Mouse (Mus musculus) embryonic facial prominence, embryonic 15.5 days (tissue): ENCODE data around the gene Ripply1. TPM values are rescaled to one million over a fixed set of nuclear protein-coding genes. Genes with fewer than 3 reads are reported as not detected.
"Not testable (repeated sequence)": the region's sequence is repeated elsewhere in the genome, so short reads cannot be mapped to it uniquely, and the experiment has no call there.

Source experiments
- ATAC-seq: fragments of 200-750 bp; cut with Nextera tagmentation; 2 replicates; pipeline ENCODE4 v1.8.0; 2017; ENCODE audit warnings: low read depth, moderate TSS enrichment; ENCODE audit not compliant: insufficient number of reproducible peaks, low FRiP score, low TSS enrichment
- H3K27ac ChIP-seq: fragments of 300-500 bp; sonication (generic); replicated peaks from 2 replicates; pipeline ENCODE4 v1.5.1; 2015; ENCODE audit warnings: mild to moderate bottlenecking, inconsistent platforms
- H3K27me3 ChIP-seq: fragments of 300-500 bp; sonication (generic); 2 replicates; pipeline ENCODE4 v1.6.1; 2015; ENCODE audit warnings: inconsistent platforms
- H3K36me3 ChIP-seq: fragments of 300-500 bp; sonication (generic); 2 replicates; pipeline ENCODE4 v1.6.1; 2015; ENCODE audit warnings: mild to moderate bottlenecking, inconsistent platforms
- H3K4me1 ChIP-seq: fragments of 300-500 bp; sonication (generic); 2 replicates; pipeline ENCODE4 v1.6.1; 2015; ENCODE audit warnings: inconsistent platforms
- H3K4me2 ChIP-seq: fragments of 300-500 bp; sonication (generic); replicated peaks from 2 replicates; pipeline ENCODE4 v1.6.1; 2015; ENCODE audit warnings: mild to moderate bottlenecking, inconsistent platforms
- H3K4me3 ChIP-seq: fragments of 300-500 bp; sonication (generic); replicated peaks from 2 replicates; pipeline ENCODE4 v1.5.1; 2015; ENCODE audit warnings: mild to moderate bottlenecking, inconsistent platforms
- H3K9ac ChIP-seq: fragments of 300-500 bp; sonication (generic); 2 replicates; pipeline ENCODE4 v1.6.1; 2015; ENCODE audit warnings: inconsistent platforms
- H3K9me3 ChIP-seq: fragments of 300-500 bp; sonication (generic); replicated peaks from 2 replicates; pipeline ENCODE4 v1.6.1; 2016; ENCODE audit warnings: inconsistent platforms
- WGBS: fragments of 180-500 bp; shearing (Covaris S2); methylation state at CpG from one replicate; pipeline ENCODE4 v1.1.7; 2015; 5-methylcytosine and 5-hydroxymethylcytosine counted together
- polyA plus RNA-seq: library from polyadenylated mRNA; unstranded; fragments of >200 nt; fragmentation: Nextera tagmentation; extraction: Ambion mirVana; gene quantifications from 2 replicates; pipeline ENCODE4 v1.2.1, GENCODE M21; 2015

Ripply1 gene
- polyA plus RNA-seq, 1 experiment from 2014 or later = 1.8 TPM

- 67% methylated on average over 5 of the region's 5 CpGs for WGBS
- no peak overlapping the region for H3K27ac ChIP-seq
- H3K4me2 ChIP-seq = no peak overlapping the region
- H3K36me3 ChIP-seq = no peaks in the 10 kb centered on the region
- H3K27me3 ChIP-seq = peaks cover 2% of the 10 kb centered on the region; the same call in 1 of the 2 replicates
- H3K9me3 ChIP-seq = no peaks in the 10 kb centered on the region
- no peaks in the 10 kb centered on the region for H3K4me1 ChIP-seq
- H3K9ac ChIP-seq = no peak overlapping the region
- H3K4me3 ChIP-seq = no peak overlapping the region
- no peak for ATAC-seq
Measured at GRCm38 (mm10) chrX:139779401-139779800, 2.8 kb downstream of the Ripply1 start.

DNA sequence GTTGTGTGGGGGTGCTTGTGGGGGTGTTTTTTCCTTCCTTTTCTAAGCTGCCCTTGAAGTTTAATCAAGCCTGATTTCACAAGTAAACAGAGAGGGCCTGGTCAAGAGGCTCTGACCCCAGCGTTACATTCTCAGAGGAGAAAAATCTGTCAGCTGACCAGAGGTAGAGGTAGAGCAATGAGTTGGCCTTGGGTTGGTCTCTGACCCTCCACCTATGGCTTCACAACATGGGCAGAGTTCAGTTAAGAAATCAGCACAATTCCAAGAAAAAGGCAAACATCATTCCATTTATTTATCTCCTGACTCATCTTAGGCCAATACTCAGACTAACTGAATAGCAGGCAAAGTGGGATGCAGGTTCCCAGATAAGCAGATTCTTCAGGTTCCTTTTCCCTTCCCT is 3.3 kb downstream of the Ripply1 start:
- Histone ChIP-seq H3K27me3 (peaks cover 2% of the 10 kb centered on the region; the same call in 1 of the 2 replicates), H3K4me1 (no peaks in the 10 kb centered on the region), H3K9ac (no peak overlapping the region), H3K36me3 (no peaks in the 10 kb centered on the region), H3K9me3 (no peaks in the 10 kb centered on the region), H3K27ac (no peak overlapping the region), H3K4me2 (no peak overlapping the region), H3K4me3 (no peak overlapping the region)
- ATAC-seq = no peak
- 86% methylated on average over 1 of the region's 1 CpGs for WGBS

GRCm38 (mm10) chrX:139777357-139777756 is 4.8 kb downstream of the Ripply1 start:
- 41% methylated on average over 4 of the region's 4 CpGs for WGBS
- no peak for ATAC-seq
- H3K4me1 ChIP-seq = no peaks in the 10 kb centered on the region
- H3K4me2 ChIP-seq = no peak overlapping the region
- H3K27ac ChIP-seq = no peak overlapping the region
- no peaks in the 10 kb centered on the region for H3K36me3 ChIP-seq
- no peak overlapping the region for H3K4me3 ChIP-seq
- H3K9ac ChIP-seq = no peak overlapping the region
- H3K9me3 ChIP-seq = no peaks in the 10 kb centered on the region
- H3K27me3 ChIP-seq = peaks cover 2% of the 10 kb centered on the region; the same call in 1 of the 2 replicates

DNA sequence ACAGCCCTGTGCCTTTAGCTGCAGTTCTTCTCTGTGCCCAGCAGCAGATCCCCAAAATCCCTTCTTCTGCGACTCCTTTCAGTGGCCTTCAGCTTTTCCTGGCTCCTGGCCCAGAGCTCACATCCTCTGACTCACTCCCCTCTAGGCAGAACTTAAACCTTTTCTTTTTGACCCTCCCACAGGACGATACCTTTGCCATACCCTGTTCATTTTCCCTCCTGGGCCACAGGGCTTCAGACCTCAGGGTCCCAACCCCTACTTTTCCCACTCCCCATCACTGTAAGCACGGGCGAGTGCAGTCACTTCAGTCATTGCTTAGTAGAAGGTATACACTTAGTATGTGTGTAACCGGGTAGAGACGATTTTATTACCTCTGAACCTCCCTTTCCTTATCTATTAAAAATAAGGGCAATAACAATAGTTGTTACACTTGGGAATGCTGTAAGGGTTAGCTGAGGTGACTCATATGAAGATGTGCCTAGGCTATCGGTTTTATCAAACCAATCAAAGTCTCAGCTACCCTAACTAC is 7.0 kb downstream of the Ripply1 start:
- Histone ChIP-seq H3K4me3 (no peak overlapping the region), H3K4me1 (no peaks in the 10 kb centered on the region), H3K4me2 (no peak overlapping the region), H3K9me3 (no peaks in the 10 kb centered on the region), H3K27me3 (peaks cover 4% of the 10 kb centered on the region; the same call in 1 of the 2 replicates), H3K27ac (no peak overlapping the region), H3K9ac (no peak overlapping the region), H3K36me3 (no peaks in the 10 kb centered on the region)
- 63% methylated on average over 7 of the region's 7 CpGs for WGBS
- ATAC-seq = no peak

- Histone ChIP-seq H3K9ac (no peak overlapping the region), H3K36me3 (no peaks in the 10 kb centered on the region), H3K4me1 (no peaks in the 10 kb centered on the region), H3K4me3 (no peak overlapping the region), H3K4me2 (no peak overlapping the region), H3K27me3 (peaks cover 4% of the 10 kb centered on the region; the same call in 1 of the 2 replicates), H3K27ac (no peak overlapping the region), H3K9me3 (no peaks in the 10 kb centered on the region)
- 31% methylated on average over 18 of the region's 18 CpGs for WGBS
- no peak for ATAC-seq
Measured at GRCm38 (mm10) chrX:139774309-139775083, 7.7 kb downstream of the Ripply1 start.

DNA sequence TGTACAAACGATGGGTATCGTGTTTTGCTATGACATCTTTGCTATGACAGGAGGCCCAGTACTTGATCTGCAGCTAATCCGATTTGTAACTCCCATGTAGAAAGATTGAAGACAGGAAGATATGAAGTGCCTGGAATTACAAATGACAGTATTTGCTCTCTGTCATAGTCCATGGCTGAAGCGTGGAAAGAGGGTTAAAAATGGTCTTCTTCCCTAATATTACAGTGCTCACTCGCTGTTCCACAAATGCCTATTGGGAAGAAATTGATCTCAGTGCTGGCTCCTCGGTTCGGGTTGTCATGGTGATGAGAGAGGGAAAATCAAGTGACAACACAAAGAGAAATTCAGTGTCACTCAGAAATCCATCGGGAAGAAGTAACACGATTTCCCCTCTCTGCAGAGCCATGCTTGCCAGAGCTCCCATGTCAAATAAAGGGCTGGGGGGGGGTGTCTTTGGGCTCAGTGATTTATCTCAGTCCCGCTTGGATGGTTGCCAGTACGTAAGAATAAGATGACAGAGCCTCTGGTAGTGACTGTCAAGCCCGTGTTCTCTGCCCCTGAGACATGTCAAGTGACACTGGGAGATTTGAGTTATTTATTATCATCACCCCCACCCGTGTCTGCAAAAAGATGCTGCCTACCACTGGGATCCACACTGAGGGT is 12.0 kb downstream of the Ripply1 start:
- Histone ChIP-seq H3K36me3 (no peaks in the 10 kb centered on the region), H3K27ac (no peak overlapping the region), H3K4me3 (no peak overlapping the region), H3K9ac (no peak overlapping the region), H3K4me2 (no peak overlapping the region), H3K27me3 (peaks cover 8% of the 10 kb centered on the region), H3K4me1 (no peaks in the 10 kb centered on the region), H3K9me3 (no peaks in the 10 kb centered on the region)
- 63% methylated on average over 13 of the region's 13 CpGs for WGBS
- ATAC-seq = no peak

- Histone ChIP-seq H3K4me3 (no peak overlapping the region), H3K4me2 (no peak overlapping the region), H3K36me3 (no peaks in the 10 kb centered on the region), H3K27me3 (no peaks in the 10 kb centered on the region), H3K27ac (no peak overlapping the region), H3K9ac (no peak overlapping the region), H3K9me3 (no peaks in the 10 kb centered on the region), H3K4me1 (no peaks in the 10 kb centered on the region)
- WGBS = 67% methylated on average over 2 of the region's 2 CpGs
- ATAC-seq = no peak
Measured at GRCm38 (mm10) chrX:139762546-139762945, 19.6 kb downstream of the Ripply1 start.

GRCm38 (mm10) chrX:139758634-139759033 is 23.5 kb downstream of the Ripply1 start:
- not testable (repeated sequence) for H3K4me2 ChIP-seq, H3K9ac ChIP-seq, H3K9me3 ChIP-seq, H3K36me3 ChIP-seq, H3K27ac ChIP-seq, H3K27me3 ChIP-seq, ATAC-seq, H3K4me3 ChIP-seq, H3K4me1 ChIP-seq
- 83% methylated on average over 3 of the region's 3 CpGs for WGBS

DNA sequence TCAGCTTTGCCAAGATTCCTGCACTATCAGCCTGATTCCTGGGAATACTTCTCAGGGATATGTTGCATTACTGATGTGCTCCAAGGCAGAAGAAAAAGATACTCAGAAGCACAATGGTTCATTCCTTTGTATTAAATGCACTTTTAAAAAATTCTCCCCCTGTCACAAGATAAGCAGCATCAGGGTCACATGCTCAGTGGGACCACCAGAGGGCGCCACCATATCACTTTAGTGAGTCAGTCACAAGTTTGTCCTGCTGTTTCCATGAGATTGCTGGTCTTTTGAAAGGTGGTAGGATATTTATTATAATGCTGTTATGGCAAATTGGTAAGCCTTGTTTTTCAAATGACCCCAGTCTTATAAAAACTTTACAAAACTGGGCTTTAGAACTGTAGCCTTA is 30.3 kb downstream of the Ripply1 start:
- 0% methylated on average over 1 of the region's 1 CpGs for WGBS
- Histone ChIP-seq H3K27me3 (no peaks in the 10 kb centered on the region), H3K4me3 (no peak overlapping the region), H3K9me3 (no peaks in the 10 kb centered on the region), H3K27ac (no peak overlapping the region), H3K36me3 (no peaks in the 10 kb centered on the region), H3K4me2 (no peak overlapping the region), H3K9ac (no peak overlapping the region), H3K4me1 (no peaks in the 10 kb centered on the region)
- ATAC-seq = no peak

GRCm38 (mm10) chrX:139737066-139737465 is 45.1 kb downstream of the Ripply1 start:
- 79% methylated on average over 5 of the region's 5 CpGs for WGBS
- H3K4me1 ChIP-seq = no peaks in the 10 kb centered on the region
- no peaks in the 10 kb centered on the region for H3K36me3 ChIP-seq
- no peak overlapping the region for H3K4me3 ChIP-seq
- no peak overlapping the region for H3K27ac ChIP-seq
- no peak for ATAC-seq
- no peaks in the 10 kb centered on the region for H3K9me3 ChIP-seq
- H3K9ac ChIP-seq = no peak overlapping the region
- H3K4me2 ChIP-seq = no peak overlapping the region
- H3K27me3 ChIP-seq = no peaks in the 10 kb centered on the region

GRCm38 (mm10) chrX:139730541-139730940 is 51.6 kb downstream of the Ripply1 start:
- H3K4me3 ChIP-seq = no peak overlapping the region
- no peaks in the 10 kb centered on the region for H3K4me1 ChIP-seq
- H3K9me3 ChIP-seq = no peaks in the 10 kb centered on the region
- no peaks in the 10 kb centered on the region for H3K36me3 ChIP-seq
- H3K27me3 ChIP-seq = no peaks in the 10 kb centered on the region
- 73% methylated on average over 3 of the region's 3 CpGs for WGBS
- no peak overlapping the region for H3K4me2 ChIP-seq
- ATAC-seq = no peak
- no peak overlapping the region for H3K9ac ChIP-seq
- H3K27ac ChIP-seq = no peak overlapping the region
